Comparison of ENCODE assay signal across 9 mouse cellular contexts in genomic region chr14:122079428-122079827, GRCm38 (mm10). TPM values are rescaled to one million over a fixed set of nuclear protein-coding genes. Genes with fewer than 3 reads are reported as not detected.
DNase-seq lines count a peak whose midpoint lies in the region; ATAC-seq lines count a peak whose summit lies in the region.
"Had no signal": no experiment of that assay in that cellular context is flagged by ENCODE, and none has a peak within 500 bp of the region (broad histone marks: within the 10 kb centered on the region; RNA-seq: fewer than 3 reads in every experiment).

No protein-coding gene starts in this region.

- peak; percentile 21 to 44 for DNase-seq in right cerebral cortex, adult 2 months (ENCODE audit: low spot score in 2 of 2)
- no peak for DNase-seq in right cerebral cortex, postnatal 25 days
- peak; percentile 43 for DNase-seq in adrenal gland, adult 2 months
- peak; percentile 56 for DNase-seq in embryo, embryonic 10.5 days (ENCODE audit: low spot score)
- DNase-seq in kidney, postnatal 25 days = peak; percentile 75 to 82
- DNase-seq in thymus, postnatal 10 days (ENCODE audit: low spot score in 2 of 2) = peak; percentile 49 to 80

- ATAC-seq in megakaryocyte progenitor cell, adult 5-6 weeks (replicated peaks; ENCODE audit: poor library complexity) = peak; percentile 92

RNA-seq across cellular contexts. Expression of gene Tm9sf2, which starts 27.4 kb away (rescaled TPM):
- total RNA-seq in adrenal gland, adult 2 months (2021) = 100 to 1,000 TPM; 142 to 153 TPM
- polyA plus RNA-seq in adrenal gland, adult 2 months (2012; rRNA removed) = 558 and 638 TPM in 2 replicates
- total RNA-seq in megakaryocyte progenitor cell, adult 5-6 weeks (2015) = 98.1 and 98.8 TPM in 2 replicates
- 108 and 118 TPM in 2 replicates for total RNA-seq in megakaryocyte progenitor cell, adult 5-6 weeks (2017)

RNA-seq across cellular contexts. Expression of gene Timm8a2, which starts 45.0 kb away (rescaled TPM):
- total RNA-seq in adrenal gland, adult 2 months (2021) = not detected
- not detected in 2 replicates for polyA plus RNA-seq in adrenal gland, adult 2 months (2012; rRNA removed)
- total RNA-seq in megakaryocyte progenitor cell, adult 5-6 weeks (2015) = not detected in 2 replicates
- total RNA-seq in megakaryocyte progenitor cell, adult 5-6 weeks (2017) = not detected in 2 replicates
- polyA plus RNA-seq: heart, embryonic 16.5 days; neural tube, embryonic 14.5 days had no signal
